Mouse (Mus musculus): ENCODE data around the gene Btnl9.

DNA sequence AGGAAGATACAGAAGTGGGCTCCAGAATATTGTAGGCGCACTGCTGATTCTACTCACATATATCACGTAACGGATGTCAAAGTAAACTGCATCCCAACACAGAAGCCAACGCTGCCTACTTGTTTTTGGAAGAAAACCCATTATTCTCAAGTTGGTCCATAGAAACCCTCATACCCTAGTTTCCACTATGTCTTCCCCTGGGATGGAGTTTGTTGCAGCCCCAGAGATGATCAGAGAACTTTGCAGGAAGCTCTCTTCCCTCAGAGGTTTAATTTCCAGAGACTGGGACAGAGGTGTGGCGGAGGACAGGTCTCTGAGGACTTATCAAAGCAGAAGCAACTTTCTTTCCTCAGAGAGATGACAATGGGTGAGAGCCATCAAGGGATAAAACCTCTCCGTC, 45.0 kb downstream of the Btnl9 start, which contains the start of gene Olfr1395:
- TF ChIP-seq POLR2A (IDR thresholded peaks at IDR 0.05; ENCODE audit: control insufficient read depth, low read depth, low read length) = no peak
- TF ChIP-seq CTCF (IDR thresholded peaks at IDR 0.05; ENCODE audit: control insufficient read depth, insufficient read depth, insufficient replicate concordance, low read depth, low read length) = no peak
